Mouse (Mus musculus) megakaryocyte, adult 5-6 weeks (primary cell): ENCODE results near the gene Cdh19. TPM values are rescaled to one million over a fixed set of nuclear protein-coding genes. Genes with fewer than 3 reads are reported as not detected.

ENCODE experiments used
- ATAC-seq: 2 replicates; pipeline ENCODE4 v1.8.0; 2016; ENCODE audit warnings: mild to moderate bottlenecking, inconsistent platforms; ENCODE audit not compliant: poor library complexity, severe bottlenecking
- total RNA-seq, 2 experiments: library from RNA; stranded (forward) in 1 of 2; stranded (reverse) in 1 of 2; fragments of 153-499, 151-499 nt in 1 of 2; fragments of 221-1000, 200-1000 nt in 1 of 2; gene quantifications; 2 replicates each; pipeline versions ENCODE4 v1.2.3 to v1.2.4; 2015 to 2017

The Cdh19 gene
- not detected in 2 replicates for total RNA-seq (2015)
- not detected in 2 replicates for total RNA-seq (2017)

GRCm38 (mm10) chr1:110977484-110977883, at the start of gene Cdh19:
Gene Cdh19 (minus strand): TSS chr1:110977584.
- no peak for ATAC-seq

GRCm38 (mm10) chr1:111020434-111021060, 43.2 kb upstream of the Cdh19 start:
- no peak for ATAC-seq

- ATAC-seq: no peak
Observed at GRCm38 (mm10) chr1:111017640-111018039, 40.3 kb upstream of the Cdh19 start.

GRCm38 (mm10) chr1:110989824-110990223, 12.4 kb upstream of the Cdh19 start:
- ATAC-seq: no peak

GRCm38 (mm10) chr1:110969201-110969600, 8.2 kb downstream of the Cdh19 start:
- no peak for ATAC-seq

GRCm38 (mm10) chr1:110909752-110910151, 67.6 kb downstream of the Cdh19 start:
- no peak for ATAC-seq

- no peak for ATAC-seq
Observed at GRCm38 (mm10) chr1:110909218-110909617, 68.2 kb downstream of the Cdh19 start.

GRCm38 (mm10) chr1:110904266-110904665, 73.1 kb downstream of the Cdh19 start:
- ATAC-seq: no peak
